Comparison of ENCODE assay signal across 10 mouse cellular contexts in the genomic region with DNA sequence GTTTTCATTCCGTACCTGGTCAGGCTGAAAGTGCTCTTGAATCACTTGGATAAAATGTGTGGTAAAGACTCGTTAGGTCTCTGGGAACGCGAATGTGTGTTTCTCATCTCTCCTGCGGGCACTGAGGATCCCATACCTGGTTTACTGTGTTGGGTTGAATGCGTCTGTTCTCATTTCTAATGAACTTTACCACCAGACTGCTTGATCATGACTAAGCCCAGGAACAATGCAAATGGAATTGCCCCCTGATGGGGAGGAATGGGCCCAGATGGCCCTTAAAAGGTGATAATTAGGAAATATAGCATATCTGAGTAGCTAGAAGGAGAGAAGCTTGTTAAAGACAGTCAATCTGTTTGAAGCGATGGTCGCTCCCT.
DNase-seq lines count a peak whose midpoint lies in the region; ATAC-seq and TF ChIP-seq lines count a peak whose summit lies in the region.
"Had no signal": no experiment of that assay in that cellular context is flagged by ENCODE, and none has a peak within 500 bp of the region (broad histone marks: within the 10 kb centered on the region; RNA-seq: fewer than 3 reads in every experiment).

No protein-coding gene starts in this region.

- H3K27me3 ChIP-seq in forebrain, postnatal 0 days (ENCODE audit: insufficient read depth, low read length), result peaks cover 18% of the 10 kb centered on the region
- peaks cover 62% of the 10 kb centered on the region for H3K27me3 ChIP-seq in midbrain, embryonic 12.5 days
- H3K27me3 ChIP-seq in liver, postnatal 0 days (ENCODE audit: insufficient read depth, low read length), result peaks cover 19% of the 10 kb centered on the region

- no peaks in the 10 kb centered on the region for H3K9me3 ChIP-seq in forebrain, postnatal 0 days (ENCODE audit: low read length)
- no peaks in the 10 kb centered on the region for H3K9me3 ChIP-seq in midbrain, embryonic 12.5 days
- H3K9me3 ChIP-seq in liver, postnatal 0 days (ENCODE audit: low read length), result no peaks in the 10 kb centered on the region
- H3K9me3 ChIP-seq: lung, embryonic 15.5 days had no signal

- ATAC-seq in forebrain, postnatal 0 days, result no peak
- peak; percentile 64; the same call in 1 of the 2 replicates for ATAC-seq in midbrain, embryonic 12.5 days (ENCODE audit: low FRiP score, low read depth)
- ATAC-seq in liver, postnatal 0 days, result no peak

- H3K4me2 ChIP-seq in forebrain, postnatal 0 days (ENCODE audit: low read depth), result peak overlapping the region; percentile 18
- H3K4me2 ChIP-seq in midbrain, embryonic 12.5 days (replicated peaks), result peak overlapping the region; percentile 27
- H3K4me2 ChIP-seq in liver, postnatal 0 days (ENCODE audit: low read depth, low read length), result no peak overlapping the region
- H3K4me2 ChIP-seq: lung, embryonic 15.5 days had no signal

- H3K4me1 ChIP-seq in forebrain, postnatal 0 days (ENCODE audit: insufficient read depth), result peaks cover 5% of the 10 kb centered on the region; the same call in 1 of the 2 replicates
- peaks cover 34% of the 10 kb centered on the region for H3K4me1 ChIP-seq in midbrain, embryonic 12.5 days
- no peaks in the 10 kb centered on the region for H3K4me1 ChIP-seq in liver, postnatal 0 days (ENCODE audit: insufficient read depth)
- H3K4me1 ChIP-seq: lung, embryonic 15.5 days had no signal

- WGBS in forebrain, postnatal 0 days, result 16% methylated on average over 8 of the region's 8 CpGs
- WGBS in midbrain, embryonic 12.5 days, result 12% methylated on average over 8 of the region's 8 CpGs
- 42% methylated on average over 8 of the region's 8 CpGs for WGBS in liver, postnatal 0 days (ENCODE audit: insufficient replicate concordance)

- no peak overlapping the region for H3K27ac ChIP-seq in forebrain, postnatal 0 days (ENCODE audit: low read depth, low read length)
- H3K27ac ChIP-seq in midbrain, embryonic 12.5 days (replicated peaks), result no peak overlapping the region
- no peak overlapping the region for H3K27ac ChIP-seq in liver, postnatal 0 days (ENCODE audit: low read depth)
- H3K27ac ChIP-seq: lung, embryonic 15.5 days had no signal

- no peaks in the 10 kb centered on the region for H3K36me3 ChIP-seq in forebrain, postnatal 0 days (ENCODE audit: insufficient read depth)
- no peaks in the 10 kb centered on the region for H3K36me3 ChIP-seq in midbrain, embryonic 12.5 days
- H3K36me3 ChIP-seq in liver, postnatal 0 days (replicated peaks; ENCODE audit: insufficient read depth, low read length), result no peaks in the 10 kb centered on the region
- H3K36me3 ChIP-seq: lung, embryonic 15.5 days had no signal

- peak; percentile 50 for DNase-seq in ES-CJ7 (ENCODE audit: low read depth, low spot score)
- DNase-seq in cerebellum, adult 8-10 months, result peak; percentile 30
- DNase-seq in forebrain, postnatal 0 days, result peak; percentile 29
- DNase-seq in liver, postnatal 0 days, result no peak
- no peak for DNase-seq in gastrocnemius, postnatal 4 days (ENCODE audit: low spot score in 2 of 2)
- no peak for DNase-seq in kidney, adult 8-10 months
- no peak for DNase-seq in layer of hippocampus, adult 8-10 months (ENCODE audit: low spot score in 2 of 2)
- DNase-seq: thymus, postnatal 25 days had no signal

- TF ChIP-seq CTCF in forebrain, postnatal 0 days (IDR thresholded peaks at IDR 0.05; ENCODE audit: low read depth), result no peak
- TF ChIP-seq CTCF in liver, postnatal 0 days (IDR thresholded peaks at IDR 0.05; ENCODE audit: low read depth), result no peak

- no peak overlapping the region for H3K9ac ChIP-seq in forebrain, postnatal 0 days
- no peak overlapping the region for H3K9ac ChIP-seq in midbrain, embryonic 12.5 days (replicated peaks)
- no peak overlapping the region for H3K9ac ChIP-seq in liver, postnatal 0 days (replicated peaks)
- H3K9ac ChIP-seq: lung, embryonic 15.5 days had no signal

- TF ChIP-seq EP300 in liver, postnatal 0 days (IDR thresholded peaks at IDR 0.05; ENCODE audit: low read depth), result no peak

- no peak overlapping the region for H3K4me3 ChIP-seq in forebrain, postnatal 0 days (ENCODE audit: low read depth, low read length)
- no peak overlapping the region for H3K4me3 ChIP-seq in midbrain, embryonic 12.5 days
- H3K4me3 ChIP-seq in liver, postnatal 0 days (ENCODE audit: low read depth, low read length), result no peak overlapping the region
- H3K4me3 ChIP-seq: lung, embryonic 15.5 days had no signal

Comparison
In these comparisons a context has a peak if more than half of its experiments do, and no peak if none do; other contexts are left out.
1. DNase-seq: peak in ES-CJ7 (single experiment), cerebellum, adult 8-10 months (single experiment) and forebrain, postnatal 0 days (single experiment); none in liver, postnatal 0 days (single experiment), gastrocnemius, postnatal 4 days (0 of 2), kidney, adult 8-10 months (0 of 2) and layer of hippocampus, adult 8-10 months (0 of 2).